ENCODE assay signal across 7 mouse cellular contexts in the genomic region with DNA sequence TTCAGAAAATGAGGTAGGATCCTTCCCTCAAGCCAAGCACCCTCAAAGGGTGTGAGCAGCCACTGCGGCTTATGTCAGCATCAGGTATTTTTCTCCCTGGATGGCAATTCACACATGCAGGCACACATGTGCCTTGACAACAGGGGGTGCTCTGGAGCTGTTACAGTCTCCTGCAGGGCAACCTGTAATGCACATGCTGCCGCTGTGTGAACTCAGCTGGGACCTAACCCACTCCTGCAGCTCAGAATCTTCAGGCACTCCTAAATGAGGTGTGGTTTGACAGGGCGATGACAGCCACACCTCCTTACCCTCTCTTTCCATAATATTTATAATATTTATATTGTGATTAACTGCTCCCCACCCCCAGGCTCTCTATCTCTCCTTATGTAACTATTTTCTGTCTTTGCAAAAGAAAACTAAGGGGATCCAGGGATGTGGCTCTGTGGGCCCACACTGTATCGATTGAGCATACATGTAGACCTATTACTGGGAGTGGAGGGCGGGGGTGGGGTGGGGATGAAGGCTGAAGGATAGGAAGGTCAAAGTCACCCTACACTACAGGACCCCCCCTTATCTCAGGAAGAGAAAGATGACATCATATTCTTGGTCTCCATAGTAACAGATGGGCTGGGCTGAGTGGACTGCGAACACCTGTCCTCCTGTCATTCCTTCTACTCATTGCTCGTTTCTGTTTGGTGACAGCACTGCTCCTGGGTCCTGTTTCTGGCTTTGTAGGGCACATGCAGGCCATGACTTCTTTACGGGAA.
DNase-seq lines count a peak whose midpoint lies in the region; ATAC-seq lines count a peak whose summit lies in the region.

No protein-coding gene starts in this region.

- no peak overlapping the region for H3K9ac ChIP-seq in limb, embryonic 15.5 days
- H3K9ac ChIP-seq in midbrain, embryonic 16.5 days (ENCODE audit: low read depth, low read length) = no peak overlapping the region

- no peak overlapping the region for H3K27ac ChIP-seq in embryonic facial prominence, embryonic 10.5 days (replicated peaks)
- H3K27ac ChIP-seq in heart, embryonic 10.5 days = peak overlapping the region; percentile 67; the same call in 1 of the 2 replicates
- H3K27ac ChIP-seq in limb, embryonic 15.5 days = peak overlapping the region; percentile 78
- H3K27ac ChIP-seq in midbrain, embryonic 16.5 days (ENCODE audit: low read length) = peak overlapping the region; percentile 47; the same call in 1 of the 2 replicates

- H3K4me1 ChIP-seq in embryonic facial prominence, embryonic 10.5 days = peaks cover 21% of the 10 kb centered on the region
- H3K4me1 ChIP-seq in heart, embryonic 10.5 days = peaks cover 41% of the 10 kb centered on the region
- peaks cover 34% of the 10 kb centered on the region for H3K4me1 ChIP-seq in limb, embryonic 15.5 days
- H3K4me1 ChIP-seq in midbrain, embryonic 16.5 days (ENCODE audit: control insufficient read depth, insufficient read depth, low read length) = peaks cover 9% of the 10 kb centered on the region

- no peaks in the 10 kb centered on the region for H3K27me3 ChIP-seq in embryonic facial prominence, embryonic 10.5 days (replicated peaks; ENCODE audit: low read depth, poor library complexity, severe bottlenecking)
- H3K27me3 ChIP-seq in heart, embryonic 10.5 days (ENCODE audit: insufficient read depth, poor library complexity, severe bottlenecking) = no peaks in the 10 kb centered on the region
- H3K27me3 ChIP-seq in limb, embryonic 15.5 days = no peaks in the 10 kb centered on the region
- no peaks in the 10 kb centered on the region for H3K27me3 ChIP-seq in midbrain, embryonic 16.5 days (ENCODE audit: control insufficient read depth, insufficient read depth, low read depth, low read length)

- 80% methylated on average over 8 of the region's 8 CpGs for WGBS in embryonic facial prominence, embryonic 10.5 days
- WGBS in heart, embryonic 10.5 days = 67% methylated on average over 8 of the region's 8 CpGs
- WGBS in limb, embryonic 15.5 days = 56% methylated on average over 8 of the region's 8 CpGs
- WGBS in midbrain, embryonic 16.5 days = 74% methylated on average over 8 of the region's 8 CpGs

- peaks cover 36% of the 10 kb centered on the region for H3K36me3 ChIP-seq in embryonic facial prominence, embryonic 10.5 days (replicated peaks)
- peaks cover 5% of the 10 kb centered on the region; the same call in 1 of the 2 replicates for H3K36me3 ChIP-seq in heart, embryonic 10.5 days
- H3K36me3 ChIP-seq in limb, embryonic 15.5 days = peaks cover 2% of the 10 kb centered on the region; the same call in 1 of the 2 replicates
- no peaks in the 10 kb centered on the region for H3K36me3 ChIP-seq in midbrain, embryonic 16.5 days (ENCODE audit: control insufficient read depth, insufficient read depth, low read length)

- DNase-seq in T-cell, adult 2 months (ENCODE audit: low spot score) = peak; percentile 59
- peak; percentile 44 for DNase-seq in embryonic facial prominence, embryonic 10.5 days (ENCODE audit: low spot score)
- DNase-seq in heart, embryonic 10.5 days (ENCODE audit: low spot score) = peak; percentile 85
- peak; percentile 69 to 78 for DNase-seq in kidney, adult 8-10 months
- peak; percentile 39 for DNase-seq in telencephalon, adult 2 months (ENCODE audit: low read depth, low spot score)

- H3K4me2 ChIP-seq in limb, embryonic 15.5 days = peak overlapping the region; percentile 15; the same call in 1 of the 2 replicates
- H3K4me2 ChIP-seq in midbrain, embryonic 16.5 days (ENCODE audit: low read length) = no peak overlapping the region

- no peak overlapping the region for H3K4me3 ChIP-seq in embryonic facial prominence, embryonic 10.5 days
- H3K4me3 ChIP-seq in heart, embryonic 10.5 days = no peak overlapping the region
- H3K4me3 ChIP-seq in limb, embryonic 15.5 days = no peak overlapping the region
- H3K4me3 ChIP-seq in midbrain, embryonic 16.5 days (ENCODE audit: low read depth, low read length) = no peak overlapping the region

- H3K9me3 ChIP-seq in embryonic facial prominence, embryonic 10.5 days = no peaks in the 10 kb centered on the region
- no peaks in the 10 kb centered on the region for H3K9me3 ChIP-seq in heart, embryonic 10.5 days
- H3K9me3 ChIP-seq in limb, embryonic 15.5 days = no peaks in the 10 kb centered on the region
- H3K9me3 ChIP-seq in midbrain, embryonic 16.5 days (replicated peaks; ENCODE audit: control insufficient read depth, low read length, poor library complexity, severe bottlenecking) = no peaks in the 10 kb centered on the region

- ATAC-seq in limb, embryonic 15.5 days (ENCODE audit: insufficient number of reproducible peaks, low FRiP score, low TSS enrichment, low read depth) = peak; percentile 38; the same call in 1 of the 2 replicates
- no peak for ATAC-seq in midbrain, embryonic 16.5 days
